ENCODE assay signal across 8 mouse cellular contexts in the genomic region with DNA sequence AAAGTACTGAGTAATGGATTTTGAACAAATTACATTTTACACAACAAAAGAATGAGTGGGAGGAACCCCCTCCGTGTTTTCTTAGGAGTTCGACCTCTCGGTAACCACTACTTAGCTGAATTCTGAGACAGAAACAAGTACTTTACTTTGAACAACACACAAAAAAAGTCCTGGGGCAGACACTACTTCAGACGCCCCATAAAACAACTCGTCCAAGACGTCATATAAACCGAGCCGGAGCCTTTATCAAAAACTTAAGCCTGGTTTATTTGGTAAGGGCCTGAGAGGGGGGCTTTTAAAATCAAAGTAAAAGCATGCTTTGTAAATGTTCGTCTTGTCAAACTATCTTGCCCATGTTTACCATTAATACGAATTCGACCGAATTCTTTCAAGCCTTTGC. TPM values are rescaled to one million over a fixed set of nuclear protein-coding genes. Genes with fewer than 3 reads are reported as not detected.
DNase-seq lines count a peak whose midpoint lies in the region; ATAC-seq and TF ChIP-seq lines count a peak whose summit lies in the region.

No protein-coding gene starts in this region.

- no peak overlapping the region for H3K27ac ChIP-seq in heart, embryonic 12.5 days (ENCODE audit: poor library complexity, severe bottlenecking)
- H3K27ac ChIP-seq in MEL (ENCODE audit: control insufficient read depth, low read depth, low read length) = no peak overlapping the region
- peak overlapping the region; percentile 93; the same call in 1 of the 2 replicates for H3K27ac ChIP-seq in forebrain, postnatal 0 days (ENCODE audit: low read depth, low read length)
- H3K27ac ChIP-seq in macrophage = no peak overlapping the region

- H3K4me2 ChIP-seq in heart, embryonic 12.5 days = peak overlapping the region; percentile 70
- H3K4me2 ChIP-seq in forebrain, postnatal 0 days (ENCODE audit: low read depth) = peak overlapping the region; percentile 80

- no peak for TF ChIP-seq EP300 in MEL (IDR thresholded peaks at IDR 0.05; ENCODE audit: low read depth in 1 of 2, low read length in 2 of 2)

- WGBS in heart, embryonic 12.5 days = 7% methylated on average over 12 of the region's 12 CpGs
- WGBS in forebrain, postnatal 0 days = under 1% methylated on average over 12 of the region's 12 CpGs
- WGBS in macrophage (ENCODE audit: missing documents) = 67% methylated on average over 12 of the region's 12 CpGs

- TF ChIP-seq CTCF in MEL (IDR thresholded peaks at IDR 0.05 in 2 of 3, conservative IDR thresholded peaks at IDR 0.05 in 1 of 3; ENCODE audit: control insufficient read depth in 1 of 3, insufficient read depth in 1 of 3, low read depth in 2 of 3, low read length in 3 of 3, poor library complexity in 1 of 3, severe bottlenecking in 1 of 3) = no peak
- TF ChIP-seq CTCF in forebrain, postnatal 0 days (IDR thresholded peaks at IDR 0.05; ENCODE audit: low read depth) = no peak

- TF ChIP-seq POLR2A in MEL (IDR thresholded peaks at IDR 0.05; ENCODE audit: control insufficient read depth in 1 of 2, insufficient read depth in 1 of 2, low read depth in 1 of 2, low read length in 2 of 2, poor library complexity in 1 of 2) = no peak

- intact Hi-C loops in left cerebral cortex, postnatal 4 days (cut with DNase I) = no loop called here

- peak overlapping the region; percentile 88 for H3K4me3 ChIP-seq in heart, embryonic 12.5 days
- peak overlapping the region; percentile 49 to 66 for H3K4me3 ChIP-seq in MEL (ENCODE audit: control insufficient read depth in 1 of 2, insufficient read depth in 1 of 2, low read depth in 2 of 2, low read length in 2 of 2)
- peak overlapping the region; percentile 90 for H3K4me3 ChIP-seq in forebrain, postnatal 0 days (ENCODE audit: low read depth, low read length)
- H3K4me3 ChIP-seq in macrophage (ENCODE audit: inconsistent target) = peak overlapping the region; percentile 23; the same call in 1 of the 2 replicates

- peaks cover 49% of the 10 kb centered on the region for H3K4me1 ChIP-seq in heart, embryonic 12.5 days (replicated peaks)
- peaks cover under 1 to 6% of the 10 kb centered on the region in 2 experiments for H3K4me1 ChIP-seq in MEL (ENCODE audit: control insufficient read depth in 1 of 2, insufficient read depth in 2 of 2, low read length in 2 of 2)
- H3K4me1 ChIP-seq in forebrain, postnatal 0 days (ENCODE audit: insufficient read depth) = peaks cover 3% of the 10 kb centered on the region; the same call in 1 of the 2 replicates

- no peak for TF ChIP-seq RAD21 in MEL (IDR thresholded peaks at IDR 0.05; ENCODE audit: low read depth, low read length)

- H3K79me2 ChIP-seq in MEL (ENCODE audit: control insufficient read depth, insufficient read depth, low read length, poor library complexity) = no peaks in the 10 kb centered on the region
- no peaks in the 10 kb centered on the region for H3K79me2 ChIP-seq in macrophage (ENCODE audit: inconsistent target)

- H3K27me3 ChIP-seq in heart, embryonic 12.5 days (replicated peaks) = no peaks in the 10 kb centered on the region
- no peaks in the 10 kb centered on the region for H3K27me3 ChIP-seq in MEL (ENCODE audit: control insufficient read depth in 1 of 2, insufficient read depth in 2 of 2, low read length in 2 of 2)
- no peaks in the 10 kb centered on the region for H3K27me3 ChIP-seq in forebrain, postnatal 0 days (ENCODE audit: insufficient read depth, low read length)

- DNase-seq in heart, adult 9 months (ENCODE audit: low spot score in 2 of 2) = no peak
- peak; percentile 35 for DNase-seq in MEL (ENCODE audit: low read depth, low spot score)
- no peak for DNase-seq in forebrain, postnatal 0 days
- DNase-seq in frontal cortex, postnatal 36 days (ENCODE audit: low spot score in 2 of 2) = no peak
- no peak for DNase-seq in left cerebral cortex, postnatal 4 days
- DNase-seq in adrenal gland, postnatal 14 days = no peak

- peak overlapping the region; percentile 96 for H3K9ac ChIP-seq in heart, embryonic 12.5 days
- peak overlapping the region; percentile 37 for H3K9ac ChIP-seq in MEL (ENCODE audit: control insufficient read depth, low read depth, low read length, poor library complexity, severe bottlenecking)
- H3K9ac ChIP-seq in forebrain, postnatal 0 days = peak overlapping the region; percentile 87

- no peak for ATAC-seq in heart, embryonic 12.5 days (ENCODE audit: insufficient number of reproducible peaks, low FRiP score)
- ATAC-seq in forebrain, postnatal 0 days = no peak

- no peaks in the 10 kb centered on the region for H3K36me3 ChIP-seq in heart, embryonic 12.5 days
- H3K36me3 ChIP-seq in MEL (ENCODE audit: control insufficient read depth in 1 of 2, insufficient read depth in 2 of 2, low read length in 2 of 2) (peaks cover 0 to 4% of the 10 kb centered on the region in 2 experiments; a peak in 1 of 4 replicates), macrophage (ENCODE audit: inconsistent target) (no peaks in the 10 kb centered on the region)
- no peaks in the 10 kb centered on the region for H3K36me3 ChIP-seq in forebrain, postnatal 0 days (ENCODE audit: insufficient read depth)

- no peaks in the 10 kb centered on the region for H3K9me3 ChIP-seq in heart, embryonic 12.5 days (replicated peaks)
- H3K9me3 ChIP-seq in MEL (replicated peaks; ENCODE audit: insufficient read depth, low read length) = no peaks in the 10 kb centered on the region
- no peaks in the 10 kb centered on the region for H3K9me3 ChIP-seq in forebrain, postnatal 0 days (ENCODE audit: low read length)

TF ChIP-seq in MEL, 35 proteins besides CTCF, POLR2A, EP300 and RAD21:
- TF ChIP-seq TCF12 (IDR thresholded peaks at IDR 0.05; ENCODE audit: low read depth, low read length) (no peak), MAZ (IDR thresholded peaks at IDR 0.05; ENCODE audit: low read depth, low read length) (0 out of 2 replicates have a peak, but pooled peaks have one; percentile 39)

RNA-seq across cellular contexts. Expression of gene Mpzl1, which starts 1.0 kb away (rescaled TPM):
- 126 and 135 TPM in 2 replicates for polyA plus RNA-seq in heart, embryonic 12.5 days (2016; fragmentation: Nextera tagmentation; extraction: Ambion mirVana)
- total RNA-seq in MEL (2012; rRNA removed) = 3.2 and 3.8 TPM in 2 replicates
- 10 to 100 TPM in 1 of 2 experiments, not detected in 1; 19.8 TPM for polyA plus RNA-seq in MEL (2012; ENCODE audit: insufficient read depth in 1 of 2, insufficient read length in 2 of 2, low read depth in 1 of 2, low replicate concordance in 2 of 2, missing spikeins in 1 of 2)
- 23.9 and 25.2 TPM in 2 replicates for total RNA-seq in forebrain, postnatal 0 days (2014; rRNA removed)
- polyA plus RNA-seq in forebrain, postnatal 0 days (2015; fragmentation: Nextera tagmentation; extraction: Ambion mirVana) = 117 and 127 TPM in 2 replicates
- 10 to 100 TPM in 3 of 26 experiments, 1 to 10 TPM in 23; 1.9 to 16.5 (median 4.4) TPM for total RNA-seq in macrophage (2018; cell fraction: chromatin; rRNA removed)
- 1 to 10 TPM; 1.4 to 8.4 (median 4.3) TPM for total RNA-seq in macrophage (2018; cell fraction: cytosol; rRNA removed)
- 10 to 100 TPM in 5 of 26 experiments, 1 to 10 TPM in 21; 1.9 to 15.8 (median 5.7) TPM for total RNA-seq in macrophage (2018; cell fraction: nucleus; rRNA removed)
- polyA plus RNA-seq in macrophage (2018) = 7.1 to 11.1 TPM (median 9.0 TPM) in 3 replicates
- 10 to 100 TPM; 73.1 to 74.3 TPM for total RNA-seq in left cerebral cortex, postnatal 4 days (2021)
- total RNA-seq in adrenal gland, postnatal 14 days (2021) = 39.1 and 40.4 TPM in 2 replicates

Comparison
In these comparisons a context has a peak if more than half of its experiments do, and no peak if none do; other contexts are left out.
1. H3K4me3 ChIP-seq: peak in every context shown above with its lines; median percentile 90 in forebrain, postnatal 0 days; 88 in heart, embryonic 12.5 days; 58 in MEL; 23 in macrophage.
2. H3K9ac ChIP-seq: peak in every context shown above with its lines; median percentile 96 in heart, embryonic 12.5 days; 87 in forebrain, postnatal 0 days; 37 in MEL.